Mouse (Mus musculus) CH12.LX (cell line): Measurements from ENCODE around the gene Srgap1. TPM values are rescaled to one million over a fixed set of nuclear protein-coding genes. Genes with fewer than 3 reads are reported as not detected.

ENCODE experiments used
- DNase-seq: peaks from one replicate; pipeline ENCODE4 v3.0.0-alpha.2; 2013; ENCODE audit errors: extremely low read depth
- H3K27ac ChIP-seq: 2 replicates; pipeline ENCODE4 v1.5.1; 2012; ENCODE audit warnings: low read depth, mild to moderate bottlenecking, control low read depth, moderate library complexity; ENCODE audit not compliant: insufficient read depth
- H3K27me3 ChIP-seq: replicated peaks from 2 replicates; pipeline ENCODE3; 2012; ENCODE audit warnings: inconsistent platforms
- H3K36me3 ChIP-seq, 2 experiments: replicated peaks in 1 of 2; 2 replicates each; pipeline versions ENCODE3 to v1.6.1; 2012; ENCODE audit warnings: inconsistent platforms in 1 of 2, low read length in 1 of 2, mild to moderate bottlenecking in 1 of 2, mixed read lengths in 1 of 2, moderate library complexity in 1 of 2; ENCODE audit not compliant: control insufficient read depth in 1 of 2, insufficient read depth in 1 of 2
- H3K4me1 ChIP-seq, 2 experiments: 2 replicates each; pipeline ENCODE4 v1.6.1; 2012; ENCODE audit warnings: inconsistent platforms in 1 of 2, moderate library complexity in 1 of 2; ENCODE audit not compliant: insufficient read depth in 2 of 2, control insufficient read depth in 1 of 2
- H3K4me2 ChIP-seq: 2 replicates; pipeline ENCODE4 v1.6.1; 2012; ENCODE audit warnings: low read depth, mild to moderate bottlenecking, control low read depth; ENCODE audit not compliant: poor library complexity, insufficient read depth, severe bottlenecking
- H3K4me3 ChIP-seq, 3 experiments: fragments of 150-350 bp in 1 of 3; sonication (generic) in 1 of 3; replicated peaks in 1 of 3; 2 replicates each; pipeline versions ENCODE3 to v1.5.1; 2011 to 2012; ENCODE audit warnings: low read depth in 2 of 3, low read length in 2 of 3, mild to moderate bottlenecking in 2 of 3, moderate library complexity in 2 of 3, control low read depth in 1 of 3, improper control_type of control experiment in 1 of 3, inconsistent platforms in 1 of 3, mixed read lengths in 1 of 3; ENCODE audit not compliant: poor library complexity in 1 of 3
- H3K79me2 ChIP-seq: replicated peaks from 2 replicates; pipeline ENCODE4 v1.6.1; 2012; ENCODE audit warnings: mild to moderate bottlenecking, moderate library complexity; ENCODE audit not compliant: control insufficient read depth, poor library complexity, insufficient read depth, severe bottlenecking; ENCODE audit errors: extremely low read depth
- H3K9ac ChIP-seq: 2 replicates; pipeline ENCODE4 v1.6.1; 2012; ENCODE audit warnings: low read depth, mild to moderate bottlenecking, control low read depth, moderate library complexity; ENCODE audit not compliant: insufficient read depth
- H3K9me3 ChIP-seq: replicated peaks from 2 replicates; pipeline ENCODE3; 2012; ENCODE audit warnings: low read length, inconsistent platforms, mixed read lengths
- BHLHE40 ChIP-seq: IDR thresholded peaks from 2 replicates; pipeline ENCODE4 v1.6.1; 2011; ENCODE audit warnings: mild to moderate bottlenecking, low read depth, low read length, improper control_type of control experiment
- CHD2 ChIP-seq: IDR thresholded peaks from 2 replicates; pipeline ENCODE4 v1.6.1; 2011; ENCODE audit warnings: low read length, improper control_type of control experiment
- CTCF ChIP-seq, 2 experiments: IDR thresholded peaks in 1 of 2; conservative IDR thresholded peaks in 1 of 2; 2 replicates each; pipeline ENCODE4 v1.5.1; 2011 to 2012; ENCODE audit warnings: low read depth in 2 of 2, low read length in 2 of 2, improper control_type of control experiment in 1 of 2, inconsistent platforms in 1 of 2, mild to moderate bottlenecking in 1 of 2, moderate library complexity in 1 of 2
- E2F4 ChIP-seq: IDR thresholded peaks from 2 replicates; pipeline ENCODE4 v1.6.1; 2011; ENCODE audit warnings: low read depth, low read length, improper control_type of control experiment; ENCODE audit not compliant: insufficient replicate concordance
- HCFC1 ChIP-seq: IDR thresholded peaks from 2 replicates; pipeline ENCODE4 v1.6.1; 2012; ENCODE audit warnings: low read depth, mild to moderate bottlenecking, inconsistent platforms, low read length, improper control_type of control experiment
- IRF4 ChIP-seq: IDR thresholded peaks from 2 replicates; pipeline ENCODE4 v1.6.1; 2014; ENCODE audit warnings: low read depth, mild to moderate bottlenecking, inconsistent platforms, low read length, improper control_type of control experiment
- JUND ChIP-seq: conservative IDR thresholded peaks from 2 replicates; pipeline ENCODE4 v1.6.1; 2011; ENCODE audit warnings: low read depth, low read length, improper control_type of control experiment
- MAFK ChIP-seq: IDR thresholded peaks from 2 replicates; pipeline ENCODE4 v1.6.1; 2011; ENCODE audit warnings: low read length, improper control_type of control experiment; ENCODE audit not compliant: insufficient replicate concordance
- MAZ ChIP-seq: IDR thresholded peaks from 2 replicates; pipeline ENCODE4 v1.6.1; 2012; ENCODE audit warnings: low read depth, mild to moderate bottlenecking, inconsistent platforms, low read length, improper control_type of control experiment, moderate library complexity
- MEF2A ChIP-seq: IDR thresholded peaks from 2 replicates; pipeline ENCODE4 v1.6.1; 2014; ENCODE audit warnings: low read depth, mild to moderate bottlenecking, inconsistent platforms, low read length, improper control_type of control experiment, borderline replicate concordance
- MXI1 ChIP-seq: IDR thresholded peaks from 2 replicates; pipeline ENCODE4 v1.6.1; 2011; ENCODE audit warnings: mild to moderate bottlenecking, low read depth, low read length, improper control_type of control experiment
- NELFE ChIP-seq: IDR thresholded peaks from 2 replicates; pipeline ENCODE4 v1.6.1; 2011; ENCODE audit warnings: low read depth, low read length, improper control_type of control experiment
- NRF1 ChIP-seq: IDR thresholded peaks from 2 replicates; pipeline ENCODE4 v1.6.1; 2014; ENCODE audit warnings: low read depth, mild to moderate bottlenecking, inconsistent platforms, low read length, improper control_type of control experiment, moderate library complexity
- POLR2AphosphoS2 ChIP-seq: IDR thresholded peaks from 2 replicates; pipeline ENCODE4 v1.6.1; 2011; ENCODE audit warnings: low read depth, low read length, improper control_type of control experiment
- RAD21 ChIP-seq: IDR thresholded peaks from 2 replicates; pipeline ENCODE4 v1.6.1; 2011; ENCODE audit warnings: low read depth, mild to moderate bottlenecking, low read length, improper control_type of control experiment, moderate library complexity
- RCOR1 ChIP-seq: conservative IDR thresholded peaks from 2 replicates; pipeline ENCODE4 v1.6.1; 2012; ENCODE audit warnings: low read depth, mild to moderate bottlenecking, inconsistent platforms, low read length, improper control_type of control experiment
- SMC3 ChIP-seq: IDR thresholded peaks from 2 replicates; pipeline ENCODE4 v1.6.1; 2011; ENCODE audit warnings: low read depth, low read length, improper control_type of control experiment
- TBP ChIP-seq: conservative IDR thresholded peaks from 2 replicates; pipeline ENCODE4 v1.6.1; 2011; ENCODE audit warnings: low read depth, low read length, improper control_type of control experiment
- ZC3H11A ChIP-seq: IDR thresholded peaks from 2 replicates; pipeline ENCODE4 v1.6.1; 2012; ENCODE audit warnings: low read depth, mild to moderate bottlenecking, inconsistent platforms, low read length, improper control_type of control experiment
- ZMIZ1 ChIP-seq: IDR thresholded peaks from 2 replicates; pipeline ENCODE4 v1.6.1; 2012; ENCODE audit warnings: low read depth, mild to moderate bottlenecking, inconsistent platforms, low read length, improper control_type of control experiment
- dilution Hi-C: fragments of 300-500 bp; cut with MboI; formaldehyde crosslinking; loops from 2 replicates; pipeline ENCODE4 v1.14.3; 2020; ENCODE audit warnings: low sequenced_read_pairs; ENCODE audit not compliant: extremely low pct_unique_long_range_greater_than_20kb, extremely low pct_ligation_motif_present
- in situ Hi-C: fragments of 300-500 bp; cut with MboI; formaldehyde crosslinking; loops from 3 replicates; pipeline ENCODE4 v1.14.3; 2019; ENCODE audit warnings: low sequenced_read_pairs, low pct_ligation_motif_present, low pct_unique_long_range_greater_than_20kb, mixed read lengths
- polyA plus RNA-seq: library from polyadenylated mRNA; unstranded; fragments of >175 nt; gene quantifications from 2 replicates; pipeline ENCODE4 v1.2.1, GENCODE M21; 2012; ENCODE audit warnings: low read depth; ENCODE audit not compliant: insufficient read length
- total RNA-seq, 2 experiments: library from RNA; depleted of rRNA; stranded (reverse); fragments of 300-350 nt in 1 of 2; fragments of >200 nt in 1 of 2; gene quantifications; 2 replicates each; pipeline ENCODE4 v1.2.3; 2012 to 2014

Gene Srgap1
- total and polyA plus RNA-seq, 3 experiments = not detected

GRCm38 (mm10) chr10:122006151-122006550, 41.0 kb downstream of the Srgap1 start:
- Histone ChIP-seq H3K4me3 (no peak overlapping the region), H3K9ac (no peak overlapping the region), H3K4me2 (no peak overlapping the region), H3K27me3 (no peaks in the 10 kb centered on the region), H3K79me2 (no peaks in the 10 kb centered on the region), H3K27ac (no peak overlapping the region), H3K9me3 (no peaks in the 10 kb centered on the region), H3K36me3 (no peaks in the 10 kb centered on the region), H3K4me1 (peaks cover 0 to 8% of the 10 kb centered on the region in 2 experiments; a peak in 1 of 4 replicates)
- TF ChIP-seq SMC3 = no peak
- TF ChIP-seq IRF4 = no peak
- TF ChIP-seq RCOR1 = no peak
- no peak for TF ChIP-seq BHLHE40
- TF ChIP-seq JUND = no peak
- TF ChIP-seq ZC3H11A = no peak
- no peak for TF ChIP-seq E2F4
- TF ChIP-seq MEF2A = no peak
- no peak for TF ChIP-seq CHD2
- no peak for TF ChIP-seq NELFE
- no peak for TF ChIP-seq CTCF (conservative IDR thresholded peaks at IDR 0.05 in 1 of 2, IDR thresholded peaks at IDR 0.05 in 1 of 2; ENCODE audit: low read depth in 2 of 2, low read length in 2 of 2)
- no peak for TF ChIP-seq MXI1
- TF ChIP-seq MAZ = no peak
- TF ChIP-seq RAD21 = no peak
- TF ChIP-seq ZMIZ1 = no peak
- no peak for TF ChIP-seq POLR2AphosphoS2
- TF ChIP-seq MAFK = no peak
- TF ChIP-seq TBP = no peak
- no peak for TF ChIP-seq HCFC1
- in situ Hi-C loops = no loop called here
- dilution Hi-C loops = no loop called here
- DNase-seq = no peak

- no peak for DNase-seq
- Histone ChIP-seq H3K27me3 (no peaks in the 10 kb centered on the region), H3K36me3 (no peaks in the 10 kb centered on the region), H3K4me2 (no peak overlapping the region), H3K4me3 (no peak overlapping the region), H3K9ac (no peak overlapping the region), H3K9me3 (no peaks in the 10 kb centered on the region), H3K79me2 (no peaks in the 10 kb centered on the region), H3K27ac (no peak overlapping the region), H3K4me1 (peaks cover 0 to 8% of the 10 kb centered on the region in 2 experiments; a peak in 1 of 4 replicates)
- in situ Hi-C loops = no loop called here
- dilution Hi-C loops = no loop called here
- no peak for TF ChIP-seq NRF1
- no peak for TF ChIP-seq E2F4
- no peak for TF ChIP-seq TBP
Observed at GRCm38 (mm10) chr10:122005560-122005959, 41.6 kb downstream of the Srgap1 start.
